Mouse (Mus musculus): ENCODE results near the gene Six1.
A peak's percentile ranks its signal among the peaks of the same experiment; 100 is the strongest.

Gene Six1

GRCm38 (mm10) chr12:73050305-73050704, 3.4 kb downstream of the Six1 start:
- DNase-seq (ENCODE audit: low spot score in 2 of 2) = no peak

GRCm38 (mm10) chr12:73049520-73050225, 4.0 kb downstream of the Six1 start:
- no peak for DNase-seq (ENCODE audit: low spot score in 2 of 2)

- no peak for DNase-seq (ENCODE audit: low spot score in 2 of 2)
These were observed 5.2 kb downstream of the Six1 start for GRCm38 (mm10) chr12:73048537-73048936.

GRCm38 (mm10) chr12:73047576-73047975, 6.1 kb downstream of the Six1 start:
- no peak for DNase-seq (ENCODE audit: low spot score in 2 of 2)

GRCm38 (mm10) chr12:73046607-73047180, 7.0 kb downstream of the Six1 start:
- peak; percentile 66 to 78 for DNase-seq (ENCODE audit: low spot score in 2 of 2)

- no peak for DNase-seq (ENCODE audit: low spot score in 2 of 2)
These were observed 7.7 kb downstream of the Six1 start for GRCm38 (mm10) chr12:73045724-73046606.

- peak in 1 of 2 experiments; percentile 25 for DNase-seq (ENCODE audit: low spot score in 2 of 2)
These were observed 8.5 kb downstream of the Six1 start for GRCm38 (mm10) chr12:73045046-73045723.

- DNase-seq (ENCODE audit: low spot score in 2 of 2) = peak in 1 of 2 experiments; percentile 46
These were observed 9.3 kb downstream of the Six1 start for GRCm38 (mm10) chr12:73044221-73045045.

- DNase-seq (ENCODE audit: low spot score in 2 of 2) = no peak
These were observed 10.1 kb downstream of the Six1 start for GRCm38 (mm10) chr12:73043396-73044167.

GRCm38 (mm10) chr12:73042903-73043302, 10.8 kb downstream of the Six1 start:
- DNase-seq (ENCODE audit: low spot score in 2 of 2) = no peak

- no peak for DNase-seq (ENCODE audit: low spot score in 2 of 2)
These were observed 11.3 kb downstream of the Six1 start for GRCm38 (mm10) chr12:73042406-73042805.

GRCm38 (mm10) chr12:73041256-73041630, 12.4 kb downstream of the Six1 start:
- DNase-seq (ENCODE audit: low spot score in 2 of 2) = no peak

GRCm38 (mm10) chr12:73040563-73041255, 13.0 kb downstream of the Six1 start:
- DNase-seq (ENCODE audit: low spot score in 2 of 2) = no peak

GRCm38 (mm10) chr12:73039939-73040562, 13.6 kb downstream of the Six1 start:
- no peak for DNase-seq (ENCODE audit: low spot score in 2 of 2)

- DNase-seq (ENCODE audit: low spot score in 2 of 2) = no peak
These were observed 14.4 kb downstream of the Six1 start for GRCm38 (mm10) chr12:73038992-73039938.

- DNase-seq (ENCODE audit: low spot score in 2 of 2) = no peak
These were observed 15.2 kb downstream of the Six1 start for GRCm38 (mm10) chr12:73038441-73038991.

GRCm38 (mm10) chr12:73037385-73038160, 16.1 kb downstream of the Six1 start:
- no peak for DNase-seq (ENCODE audit: low spot score in 2 of 2)
